Mouse (Mus musculus) neural tube, embryonic 11.5 days (tissue): ENCODE measurements around the gene Neurl2. TPM values are rescaled to one million over a fixed set of nuclear protein-coding genes. Genes with fewer than 3 reads are reported as not detected.
A peak's percentile ranks its signal among the peaks of the same experiment; 100 is the strongest.
"Not testable (repeated sequence)": the region's sequence is repeated elsewhere in the genome, so short reads cannot be mapped to it uniquely, and the experiment has no call there.

Experiments used
- ATAC-seq: fragments of 200-750 bp; cut with Nextera tagmentation; 2 replicates; pipeline ENCODE4 v1.8.0; 2017; ENCODE audit warnings: moderate number of reproducible peaks, mild to moderate bottlenecking, moderate TSS enrichment, moderate library complexity; ENCODE audit not compliant: insufficient read depth, low FRiP score, low TSS enrichment
- DNase-seq: peaks from one replicate; pipeline ENCODE4 v3.0.0-alpha.2; 2015; ENCODE audit warnings: low spot score
- H3K27ac ChIP-seq: fragments of 300-500 bp; sonication (generic); 2 replicates; pipeline ENCODE4 v1.5.1; 2014; ENCODE audit warnings: low read depth, mild to moderate bottlenecking, low read length
- H3K27me3 ChIP-seq: fragments of 300-500 bp; sonication (generic); 2 replicates; pipeline ENCODE4 v1.6.1; 2014; ENCODE audit warnings: mild to moderate bottlenecking, low read length, mixed read lengths; ENCODE audit not compliant: control insufficient read depth, insufficient read depth
- H3K36me3 ChIP-seq: fragments of 300-500 bp; sonication (generic); 2 replicates; pipeline ENCODE4 v1.6.1; 2014; ENCODE audit warnings: mild to moderate bottlenecking, low read length, moderate library complexity, mixed read lengths; ENCODE audit not compliant: control insufficient read depth, insufficient read depth
- H3K4me1 ChIP-seq: fragments of 300-500 bp; sonication (generic); 2 replicates; pipeline ENCODE4 v1.6.1; 2014; ENCODE audit warnings: low read length, mixed read lengths; ENCODE audit not compliant: control insufficient read depth, insufficient read depth
- H3K4me2 ChIP-seq: fragments of 300-500 bp; sonication (generic); 2 replicates; pipeline ENCODE4 v1.6.1; 2014; ENCODE audit warnings: low read depth, mild to moderate bottlenecking, moderate library complexity
- H3K4me3 ChIP-seq: fragments of 300-500 bp; sonication (generic); 2 replicates; pipeline ENCODE4 v1.5.1; 2014; ENCODE audit warnings: low read depth, low read length
- H3K9ac ChIP-seq: fragments of 300-500 bp; sonication (generic); 2 replicates; pipeline ENCODE4 v1.6.1; 2014; ENCODE audit warnings: mild to moderate bottlenecking, low read length
- H3K9me3 ChIP-seq: fragments of 300-500 bp; sonication (generic); 2 replicates; pipeline ENCODE4 v1.6.1; 2016; ENCODE audit warnings: low read length; ENCODE audit not compliant: control insufficient read depth
- WGBS: fragments of 180-500 bp; shearing (Covaris S2); extraction: QIAGEN DNeasy Blood & Tissue Kit; methylation state at CpG from one replicate; pipeline ENCODE4 v1.1.7; 2014; 5-methylcytosine and 5-hydroxymethylcytosine counted together
- polyA plus RNA-seq: library from polyadenylated mRNA; unstranded; fragments of >200 nt; fragmentation: Nextera tagmentation; extraction: Ambion mirVana; gene quantifications from 2 replicates; pipeline ENCODE4 v1.2.1, GENCODE M21; 2014

Gene Neurl2
- polyA plus RNA-seq, 1 experiment from 2014 or later, result 3.8 TPM

- DNase-seq (no peak), ATAC-seq (no peak)
- Histone ChIP-seq H3K4me3 (no peak overlapping the region), H3K4me1 (peaks cover 9% of the 10 kb centered on the region; the same call in 1 of the 2 replicates), H3K9ac (no peak overlapping the region), H3K27ac (no peak overlapping the region), H3K4me2 (no peak overlapping the region), H3K36me3 (no peaks in the 10 kb centered on the region), H3K9me3 (no peaks in the 10 kb centered on the region), H3K27me3 (no peaks in the 10 kb centered on the region)
- 51% methylated on average over 3 of the region's 3 CpGs for WGBS
Measured at GRCm38 (mm10) chr2:164873621-164874020, 40.4 kb upstream of the Neurl2 start.

- Histone ChIP-seq H3K27ac (no peak overlapping the region), H3K4me3 (no peak overlapping the region), H3K36me3 (no peaks in the 10 kb centered on the region), H3K9ac (no peak overlapping the region), H3K4me1 (peaks cover 5% of the 10 kb centered on the region; the same call in 1 of the 2 replicates), H3K4me2 (no peak overlapping the region), H3K27me3 (no peaks in the 10 kb centered on the region), H3K9me3 (0 out of 2 replicates have a peak, but pooled peaks cover 3% of the 10 kb centered on the region)
- 62% methylated on average over 6 of the region's 6 CpGs for WGBS
- no peak for DNase-seq
- ATAC-seq, result no peak
Measured at GRCm38 (mm10) chr2:164871602-164872303, 38.5 kb upstream of the Neurl2 start.

GRCm38 (mm10) chr2:164868491-164868890 lies 35.2 kb upstream of the Neurl2 start:
- Histone ChIP-seq H3K9ac (no peak overlapping the region), H3K27me3 (no peaks in the 10 kb centered on the region), H3K9me3 (0 out of 2 replicates have a peak, but pooled peaks cover 3% of the 10 kb centered on the region), H3K4me1 (no peaks in the 10 kb centered on the region), H3K27ac (no peak overlapping the region), H3K4me2 (no peak overlapping the region), H3K4me3 (no peak overlapping the region), H3K36me3 (no peaks in the 10 kb centered on the region)
- 66% methylated on average over 7 of the region's 7 CpGs for WGBS
- ATAC-seq (no peak), DNase-seq (no peak)

GRCm38 (mm10) chr2:164867566-164867965 lies 34.3 kb upstream of the Neurl2 start:
- Histone ChIP-seq H3K4me2 (no peak overlapping the region), H3K9me3 (0 out of 2 replicates have a peak, but pooled peaks cover 3% of the 10 kb centered on the region), H3K27ac (no peak overlapping the region), H3K4me3 (no peak overlapping the region), H3K36me3 (no peaks in the 10 kb centered on the region), H3K9ac (no peak overlapping the region), H3K4me1 (no peaks in the 10 kb centered on the region), H3K27me3 (no peaks in the 10 kb centered on the region)
- WGBS, result 94% methylated on average over 7 of the region's 7 CpGs
- ATAC-seq (no peak), DNase-seq (no peak)

GRCm38 (mm10) chr2:164866741-164867551 lies 33.7 kb upstream of the Neurl2 start:
- no peak overlapping the region for H3K9ac ChIP-seq
- no peak overlapping the region for H3K4me3 ChIP-seq
- DNase-seq (no peak), ATAC-seq (no peak)
- H3K36me3 ChIP-seq, result no peaks in the 10 kb centered on the region
- no peaks in the 10 kb centered on the region for H3K4me1 ChIP-seq
- H3K27me3 ChIP-seq, result no peaks in the 10 kb centered on the region
- no peak overlapping the region for H3K4me2 ChIP-seq
- WGBS, result 62% methylated on average over 16 of the region's 16 CpGs
- 0 out of 2 replicates have a peak, but pooled peaks cover 3% of the 10 kb centered on the region for H3K9me3 ChIP-seq
- no peak overlapping the region for H3K27ac ChIP-seq

- DNase-seq (no peak), ATAC-seq (no peak)
- H3K36me3 ChIP-seq, result no peaks in the 10 kb centered on the region
- no peak overlapping the region for H3K9ac ChIP-seq
- no peak overlapping the region for H3K27ac ChIP-seq
- H3K4me3 ChIP-seq, result no peak overlapping the region
- no peak overlapping the region for H3K4me2 ChIP-seq
- H3K27me3 ChIP-seq, result no peaks in the 10 kb centered on the region
- no peaks in the 10 kb centered on the region for H3K4me1 ChIP-seq
- 79% methylated on average over 4 of the region's 4 CpGs for WGBS
- H3K9me3 ChIP-seq, result 0 out of 2 replicates have a peak, but pooled peaks cover 3% of the 10 kb centered on the region
Measured at GRCm38 (mm10) chr2:164864593-164864992, 31.3 kb upstream of the Neurl2 start.

GRCm38 (mm10) chr2:164863411-164863810 lies 30.2 kb upstream of the Neurl2 start:
- H3K36me3 ChIP-seq, DNase-seq, H3K4me2 ChIP-seq, H3K4me1 ChIP-seq, ATAC-seq, H3K27me3 ChIP-seq, H3K27ac ChIP-seq, H3K9me3 ChIP-seq, H3K4me3 ChIP-seq, H3K9ac ChIP-seq: not testable (repeated sequence)
- WGBS, result 94% methylated on average over 8 of the region's 9 CpGs

GRCm38 (mm10) chr2:164862179-164862861 lies 29.1 kb upstream of the Neurl2 start:
- Histone ChIP-seq H3K27ac (no peak overlapping the region), H3K9me3 (no peaks in the 10 kb centered on the region), H3K27me3 (no peaks in the 10 kb centered on the region), H3K9ac (no peak overlapping the region), H3K36me3 (no peaks in the 10 kb centered on the region), H3K4me2 (no peak overlapping the region), H3K4me3 (no peak overlapping the region), H3K4me1 (peaks cover 6% of the 10 kb centered on the region; the same call in 1 of the 2 replicates)
- ATAC-seq, result no peak
- DNase-seq, result peak; percentile 64
- 40% methylated on average over 9 of the region's 9 CpGs for WGBS
